Mouse (Mus musculus) intestine, postnatal 0 days (tissue): Measurements from ENCODE around the gene Vamp9. TPM values are rescaled to one million over a fixed set of nuclear protein-coding genes. Genes with fewer than 3 reads are reported as not detected.
A peak's percentile ranks its signal among the peaks of the same experiment; 100 is the strongest.

Source experiments
- ATAC-seq: fragments of 200-750 bp; cut with Nextera tagmentation; 2 replicates; pipeline ENCODE4 v1.8.0; 2017; ENCODE audit warnings: mild to moderate bottlenecking, moderate TSS enrichment, moderate library complexity
- H3K27ac ChIP-seq: fragments of 300-500 bp; sonication (generic); 2 replicates; pipeline ENCODE4 v1.5.1; 2014; ENCODE audit warnings: mild to moderate bottlenecking, low read depth, low read length, moderate library complexity
- H3K27me3 ChIP-seq: fragments of 300-500 bp; sonication (generic); replicated peaks from 2 replicates; pipeline ENCODE4 v1.6.1; 2014; ENCODE audit warnings: low read length, mixed read lengths; ENCODE audit not compliant: control insufficient read depth, insufficient read depth
- H3K36me3 ChIP-seq: fragments of 300-500 bp; sonication (generic); 2 replicates; pipeline ENCODE4 v1.6.1; 2014; ENCODE audit warnings: mild to moderate bottlenecking, moderate library complexity; ENCODE audit not compliant: control insufficient read depth, insufficient read depth
- H3K4me1 ChIP-seq: fragments of 300-500 bp; sonication (generic); replicated peaks from 2 replicates; pipeline ENCODE4 v1.6.1; 2014; ENCODE audit warnings: antibody characterized with exemption, low read length, mixed read lengths; ENCODE audit not compliant: control insufficient read depth, insufficient read depth
- H3K4me2 ChIP-seq: fragments of 300-500 bp; sonication (generic); replicated peaks from 2 replicates; pipeline ENCODE4 v1.6.1; 2014; ENCODE audit warnings: low read depth, mild to moderate bottlenecking, moderate library complexity
- H3K4me3 ChIP-seq: fragments of 300-500 bp; sonication (generic); 2 replicates; pipeline ENCODE4 v1.5.1; 2014; ENCODE audit warnings: low read depth, low read length
- H3K9ac ChIP-seq: fragments of 300-500 bp; sonication (generic); 2 replicates; pipeline ENCODE4 v1.6.1; 2014; ENCODE audit warnings: mild to moderate bottlenecking, low read depth, low read length
- H3K9me3 ChIP-seq: fragments of 300-500 bp; sonication (generic); 2 replicates; pipeline ENCODE4 v1.6.1; 2016; ENCODE audit warnings: mixed run types; ENCODE audit not compliant: control insufficient read depth
- CTCF ChIP-seq: sonication (generic); IDR thresholded peaks from 2 replicates; pipeline ENCODE4 v1.5.1; 2016; ENCODE audit warnings: low read depth, mild to moderate bottlenecking, control low read depth, antibody characterized with exemption, moderate library complexity
- WGBS: fragments of 180-500 bp; shearing (Covaris S2); extraction: QIAGEN DNeasy Blood & Tissue Kit; methylation state at CpG from one replicate; pipeline ENCODE4 v1.1.7; 2014; 5-methylcytosine and 5-hydroxymethylcytosine counted together
- polyA plus RNA-seq: library from polyadenylated mRNA; unstranded; fragments of >200 nt; fragmentation: Nextera tagmentation; extraction: Ambion mirVana; gene quantifications from 2 replicates; pipeline ENCODE4 v1.2.1, GENCODE M21; 2015

Gene Vamp9
- polyA plus RNA-seq, 1 experiment from 2014 or later = not detected

DNA sequence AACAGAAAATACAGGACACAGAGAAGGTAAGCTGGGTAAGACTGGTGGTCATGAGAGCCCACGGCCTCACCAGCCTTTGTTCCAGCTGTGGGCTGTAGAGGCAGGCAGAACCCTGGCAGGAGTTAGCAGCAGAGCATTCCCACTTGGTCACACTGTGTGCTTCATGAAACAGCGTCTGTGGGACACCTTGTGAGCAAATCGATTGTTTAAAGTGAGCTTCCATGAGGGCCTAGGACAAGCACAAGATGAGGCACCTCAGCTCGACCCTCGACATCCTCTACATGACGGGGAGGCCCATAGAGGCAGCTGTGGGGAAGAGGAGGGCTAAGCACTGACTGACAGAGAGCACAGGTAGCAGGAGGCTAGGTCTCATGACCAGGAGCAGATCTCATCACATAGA is 25.9 kb downstream of the Vamp9 start:
- Histone ChIP-seq H3K4me3 (no peak overlapping the region), H3K9me3 (no peaks in the 10 kb centered on the region), H3K27ac (no peak overlapping the region), H3K27me3 (no peaks in the 10 kb centered on the region), H3K36me3 (no peaks in the 10 kb centered on the region), H3K9ac (no peak overlapping the region), H3K4me1 (no peaks in the 10 kb centered on the region), H3K4me2 (no peak overlapping the region)
- TF ChIP-seq CTCF = no peak
- ATAC-seq = no peak
- WGBS = 82% methylated on average over 6 of the region's 6 CpGs

- ATAC-seq = no peak
- no peaks in the 10 kb centered on the region for H3K36me3 ChIP-seq
- no peak overlapping the region for H3K4me3 ChIP-seq
Observed at GRCm38 (mm10) chr5:99939440-99939839, 33.4 kb downstream of the Vamp9 start.

DNA sequence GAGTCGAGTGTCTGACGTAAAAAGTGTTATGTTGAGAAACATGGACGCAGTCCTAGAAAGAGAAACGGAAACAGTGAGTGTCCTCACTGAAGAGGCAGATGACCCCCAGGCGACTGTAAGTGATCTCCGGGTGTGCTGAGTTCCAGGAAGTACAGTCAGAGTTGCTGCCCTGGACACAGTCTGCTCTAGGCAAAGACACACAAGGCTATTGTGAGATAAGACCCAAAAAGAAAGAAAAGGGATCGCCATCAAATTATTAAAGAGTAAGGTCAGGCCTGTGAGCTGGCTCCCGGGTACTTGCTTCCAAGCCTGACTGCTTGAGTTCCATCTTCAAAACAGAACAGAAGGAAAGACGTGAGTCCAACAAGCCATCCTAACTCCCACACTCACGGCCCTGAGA is 35.2 kb downstream of the Vamp9 start:
- H3K27ac ChIP-seq = no peak overlapping the region
- no peaks in the 10 kb centered on the region for H3K36me3 ChIP-seq
- TF ChIP-seq CTCF = no peak
- no peak for ATAC-seq
- WGBS = 78% methylated on average over 10 of the region's 10 CpGs
- no peaks in the 10 kb centered on the region for H3K27me3 ChIP-seq
- H3K9ac ChIP-seq = no peak overlapping the region
- no peak overlapping the region for H3K4me3 ChIP-seq
- H3K4me1 ChIP-seq = no peaks in the 10 kb centered on the region
- no peak overlapping the region for H3K4me2 ChIP-seq
- H3K9me3 ChIP-seq = no peaks in the 10 kb centered on the region

More at GRCm38 (mm10) chr5:99939440-99939839, 33.4 kb downstream of the Vamp9 start:
- Histone ChIP-seq H3K4me1 (no peaks in the 10 kb centered on the region), H3K9ac (no peak overlapping the region), H3K27ac (no peak overlapping the region), H3K9me3 (no peaks in the 10 kb centered on the region), H3K27me3 (no peaks in the 10 kb centered on the region), H3K4me2 (no peak overlapping the region)
- TF ChIP-seq CTCF = no peak
- WGBS = 77% methylated on average over 3 of the region's 3 CpGs

DNA sequence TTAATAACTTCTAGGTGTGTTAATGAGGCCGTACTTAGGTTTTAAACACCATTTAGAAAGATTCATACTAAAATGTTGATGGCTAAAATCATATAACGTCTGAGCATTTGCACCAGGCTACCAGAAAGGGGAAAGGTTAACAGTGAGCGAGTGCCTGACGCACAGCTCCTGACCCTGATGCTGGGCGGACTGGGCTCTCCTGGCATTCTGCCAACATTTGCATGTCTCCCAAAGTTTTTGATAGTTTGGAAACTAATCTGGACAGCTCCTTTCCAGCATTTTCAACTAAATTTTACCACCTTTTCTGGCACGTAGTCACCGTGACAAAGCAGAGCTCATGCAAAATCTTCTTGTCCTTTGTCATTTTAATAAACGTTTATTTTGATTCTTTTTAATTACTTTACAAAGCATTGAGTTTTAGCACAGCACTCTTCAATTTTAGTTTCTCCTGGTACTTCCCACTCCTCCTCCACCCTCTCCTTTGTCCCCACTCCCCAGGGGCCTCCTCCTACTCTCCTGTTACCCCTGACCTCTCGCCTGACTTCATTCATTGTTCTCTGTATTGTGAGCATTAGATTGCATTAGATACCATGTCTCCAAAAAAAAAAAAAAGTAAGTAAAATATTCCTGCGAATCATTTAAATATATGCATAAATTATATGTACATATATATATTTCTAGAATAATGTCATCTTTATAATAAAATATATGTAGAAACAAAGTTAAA is 35.9 kb downstream of the Vamp9 start:
- H3K27ac ChIP-seq = no peak overlapping the region
- H3K9me3 ChIP-seq = no peaks in the 10 kb centered on the region
- 61% methylated on average over 10 of the region's 10 CpGs for WGBS
- ATAC-seq = no peak
- TF ChIP-seq CTCF = no peak
- no peaks in the 10 kb centered on the region for H3K36me3 ChIP-seq
- H3K4me3 ChIP-seq = no peak overlapping the region
- H3K4me1 ChIP-seq = no peaks in the 10 kb centered on the region
- no peaks in the 10 kb centered on the region for H3K27me3 ChIP-seq
- no peak overlapping the region for H3K4me2 ChIP-seq
- H3K9ac ChIP-seq = no peak overlapping the region

DNA sequence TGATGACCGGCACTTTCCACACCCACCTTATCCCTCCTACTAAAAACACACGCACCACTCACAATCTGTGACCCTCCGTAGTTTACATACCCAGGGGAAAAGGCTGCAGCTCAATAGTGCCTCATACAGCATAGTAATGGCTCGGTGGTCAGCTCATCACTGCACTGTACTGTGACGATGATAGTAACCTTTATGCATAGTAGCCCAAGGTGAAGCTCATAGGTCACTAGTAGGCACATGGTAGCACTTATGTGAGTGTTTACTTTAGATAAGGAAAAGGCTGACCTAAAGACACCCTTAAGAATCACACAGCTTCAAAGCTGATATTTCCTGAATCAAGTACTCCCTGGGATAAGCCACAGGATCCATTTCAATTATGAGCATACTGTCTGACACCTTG is 46.5 kb downstream of the Vamp9 start:
- H3K4me2 ChIP-seq = no peak overlapping the region
- peak; percentile 64 for ATAC-seq
- H3K9ac ChIP-seq = no peak overlapping the region
- no peak for TF ChIP-seq CTCF
- no peak overlapping the region for H3K4me3 ChIP-seq
- 0 out of 2 replicates have a peak, but pooled peaks cover 7% of the 10 kb centered on the region for H3K36me3 ChIP-seq
- H3K27ac ChIP-seq = no peak overlapping the region
- no peaks in the 10 kb centered on the region for H3K27me3 ChIP-seq
- no peaks in the 10 kb centered on the region for H3K4me1 ChIP-seq
- no peaks in the 10 kb centered on the region for H3K9me3 ChIP-seq
- 68% methylated on average over 5 of the region's 5 CpGs for WGBS

DNA sequence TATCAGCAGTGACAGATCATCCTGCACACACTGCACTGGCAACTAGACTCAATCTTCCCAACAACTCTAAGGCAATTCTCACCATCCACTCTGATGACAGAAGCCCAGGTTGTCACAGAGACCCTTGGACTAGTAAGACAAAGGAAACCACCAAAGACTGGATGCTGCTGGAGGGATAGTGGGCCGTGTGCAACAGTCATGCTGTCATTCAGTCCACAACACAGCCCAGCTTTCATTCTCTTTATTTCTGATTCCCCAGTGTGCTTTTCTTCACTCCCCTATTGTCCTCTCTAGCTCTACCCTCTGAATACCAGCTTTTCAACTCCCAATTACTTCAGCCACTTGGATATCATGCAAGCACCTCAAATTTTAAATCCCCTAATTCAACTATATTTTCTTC is 47.8 kb downstream of the Vamp9 start:
- Histone ChIP-seq H3K27me3 (no peaks in the 10 kb centered on the region), H3K4me2 (no peak overlapping the region), H3K9me3 (no peaks in the 10 kb centered on the region), H3K4me3 (no peak overlapping the region), H3K27ac (no peak overlapping the region), H3K9ac (no peak overlapping the region), H3K36me3 (0 out of 2 replicates have a peak, but pooled peaks cover 12% of the 10 kb centered on the region), H3K4me1 (no peaks in the 10 kb centered on the region)
- no peak for TF ChIP-seq CTCF
- no peak for ATAC-seq
- WGBS = 74% methylated on average over 1 of the region's 1 CpGs

- TF ChIP-seq CTCF = no peak
- Histone ChIP-seq H3K9me3 (no peaks in the 10 kb centered on the region), H3K27me3 (no peaks in the 10 kb centered on the region), H3K9ac (no peak overlapping the region), H3K36me3 (peaks cover 29% of the 10 kb centered on the region), H3K4me2 (no peak overlapping the region), H3K4me1 (no peaks in the 10 kb centered on the region), H3K4me3 (no peak overlapping the region), H3K27ac (no peak overlapping the region)
- ATAC-seq = no peak; the same call in 1 of the 2 replicates
- 70% methylated on average over 1 of the region's 1 CpGs for WGBS
Observed at GRCm38 (mm10) chr5:99958666-99959065, 52.6 kb downstream of the Vamp9 start.
